Mouse (Mus musculus) adrenal gland, postnatal 4 days (tissue): Measurements from ENCODE around the gene Msmb. TPM values are rescaled to one million over a fixed set of nuclear protein-coding genes. Genes with fewer than 3 reads are reported as not detected.
A peak's percentile ranks its signal among the peaks of the same experiment; 100 is the strongest.

Source experiments
- DNase-seq, 2 experiments: peaks; one replicate each; pipeline ENCODE4 v3.0.0; 2021 to 2022; ENCODE audit warnings: low spot score in 2 of 2, mixed read lengths in 2 of 2
- total RNA-seq, 2 experiments: library from RNA; stranded (reverse); gene quantifications; 2 replicates each; pipeline ENCODE4 v1.2.3; 2021

Gene Msmb
- total RNA-seq, 2 experiments from 2014 or later, result not detected

DNA sequence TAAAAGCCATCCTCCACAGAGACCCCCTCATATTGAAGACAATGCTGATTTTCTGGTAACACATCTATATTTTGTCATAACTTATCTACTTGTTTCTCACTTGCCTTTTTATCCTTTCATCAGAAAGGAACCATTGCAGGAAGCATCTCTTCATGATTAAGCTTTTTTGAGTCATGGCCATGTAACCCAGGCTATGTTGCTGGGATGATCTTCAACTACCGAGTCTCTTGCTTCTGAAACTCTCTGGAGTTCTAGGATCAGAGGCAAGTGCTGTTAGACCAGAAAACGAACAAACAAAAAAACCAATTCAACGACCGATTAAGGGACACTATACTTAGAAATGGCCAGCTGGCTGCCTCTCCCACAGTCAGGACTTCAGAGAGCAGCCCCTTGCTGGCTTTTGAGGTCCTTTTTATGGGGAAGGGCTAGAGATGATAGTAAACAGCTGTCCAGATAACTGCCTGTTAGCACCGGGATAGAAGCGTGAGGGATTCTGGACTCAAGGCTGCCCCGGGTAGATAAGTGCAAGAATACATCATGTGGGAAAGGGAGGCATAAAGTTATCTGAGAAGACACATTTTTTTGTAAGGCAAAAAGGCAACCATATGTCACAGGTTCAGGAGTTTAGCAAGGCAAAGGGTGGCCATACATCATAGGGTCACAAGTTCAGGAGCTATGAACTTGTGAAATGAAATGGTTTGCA, 4.1 kb downstream of the Msmb start:
- DNase-seq, result no peak

DNA sequence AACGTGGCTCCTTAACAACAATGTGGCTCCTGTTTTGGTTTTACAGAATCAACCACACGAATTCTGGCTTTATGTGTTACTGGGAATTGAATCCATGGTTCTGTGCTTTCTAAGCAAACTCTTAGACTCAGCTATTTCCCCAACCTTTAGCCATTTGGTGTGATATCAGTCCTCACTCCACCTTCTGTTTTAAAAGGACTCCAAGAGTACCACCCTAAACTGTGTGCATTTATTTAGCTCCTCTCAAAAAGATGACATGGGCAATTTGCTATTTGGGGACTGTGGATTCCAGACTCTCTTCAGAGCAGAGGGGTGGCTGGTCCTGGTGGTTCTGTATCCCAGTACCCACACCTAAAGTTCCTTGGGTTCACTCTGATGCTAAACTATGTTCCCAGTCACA, 4.8 kb downstream of the Msmb start:
- DNase-seq, result no peak

DNA sequence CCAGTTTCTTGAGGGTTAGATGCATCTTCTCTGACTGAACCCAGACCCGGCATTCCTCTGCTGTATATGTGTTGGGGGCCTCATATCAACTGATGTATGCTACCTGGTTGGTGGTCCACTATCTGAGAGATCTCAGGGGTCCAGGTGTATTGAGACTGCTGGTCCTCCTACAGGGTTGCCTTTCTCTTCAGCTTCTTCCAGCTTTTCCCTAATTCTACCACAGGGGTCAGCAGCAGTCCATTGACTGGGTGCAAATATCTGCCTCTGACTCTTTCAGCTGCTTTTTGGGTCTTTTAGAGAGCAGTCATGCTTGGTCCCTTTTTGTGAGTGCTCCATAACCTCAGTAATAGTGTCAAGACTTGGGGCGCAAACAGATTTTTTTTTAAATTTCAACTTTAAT, 9.0 kb downstream of the Msmb start:
- DNase-seq, result no peak

DNA sequence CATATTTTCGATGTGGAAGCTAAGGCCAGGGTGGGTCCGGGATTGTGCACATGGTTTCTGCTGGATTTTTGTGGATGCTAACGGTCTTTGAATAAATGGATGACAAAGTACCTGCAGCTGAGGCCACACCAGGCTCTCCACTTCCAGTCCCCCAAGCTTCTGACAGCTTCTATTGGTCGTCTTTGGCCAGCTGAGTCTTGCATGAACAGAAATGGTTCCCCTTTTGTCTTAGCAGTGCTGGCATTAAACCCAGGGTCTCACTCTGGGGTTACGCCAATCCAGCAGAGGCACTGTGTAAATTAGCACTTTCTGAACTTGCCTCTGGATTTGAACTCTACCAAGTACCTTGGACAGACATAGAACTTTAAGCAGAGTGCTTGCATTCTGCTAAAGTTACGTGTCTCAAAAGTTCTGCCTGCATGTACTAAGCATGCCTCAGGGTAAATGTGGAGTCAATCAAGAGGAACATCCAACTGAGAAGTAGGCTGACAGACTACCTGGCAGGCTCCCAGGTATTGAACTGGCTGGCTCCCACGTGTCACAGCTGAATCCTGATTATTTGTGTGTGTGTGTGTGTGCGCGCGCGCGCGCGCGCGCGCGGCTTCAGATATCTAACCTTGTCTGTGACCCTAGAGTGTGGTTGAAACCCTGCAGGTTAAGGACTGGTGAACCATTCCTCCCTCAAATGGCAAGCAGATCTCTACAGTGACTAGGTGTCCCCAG, 10.6 kb downstream of the Msmb start:
- no peak for DNase-seq

DNA sequence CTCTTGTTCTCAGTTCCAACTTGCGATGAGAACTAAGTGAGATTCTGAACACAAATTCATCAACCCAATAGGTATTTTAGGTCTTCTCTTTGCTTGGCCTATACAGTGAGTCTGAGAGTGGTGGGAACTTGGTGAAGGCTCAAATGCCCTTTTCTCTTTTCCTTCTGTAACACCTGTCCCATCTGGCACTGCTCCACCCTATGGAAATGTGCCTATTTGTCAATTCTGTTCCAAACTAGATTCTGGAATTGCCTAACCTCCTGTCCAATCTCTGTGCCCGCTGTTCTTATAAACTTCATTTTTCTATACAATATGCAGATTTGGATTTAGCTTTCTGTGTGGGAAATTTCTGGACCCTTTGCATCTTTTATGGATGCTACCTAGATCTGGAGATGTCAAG, 11.3 kb downstream of the Msmb start:
- no peak for DNase-seq

DNA sequence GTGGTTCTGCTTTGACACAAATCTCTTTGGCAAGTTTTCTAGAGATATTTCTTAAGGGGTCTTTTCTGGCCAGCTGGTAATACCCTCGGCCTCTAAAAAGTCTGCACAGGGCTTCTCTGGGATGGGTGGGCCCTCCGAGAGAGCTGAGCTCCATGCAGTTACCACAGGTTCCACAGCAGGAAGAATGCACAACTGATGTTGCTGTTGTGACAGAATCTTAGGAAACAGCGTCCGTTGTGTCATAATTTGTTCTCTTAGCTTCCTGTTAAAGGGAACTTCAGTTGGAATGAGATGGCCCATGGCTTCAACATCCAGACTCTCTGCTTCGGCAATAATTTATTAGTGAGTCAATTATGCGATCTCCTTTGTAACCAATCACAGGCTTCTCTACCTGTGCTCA, 12.9 kb downstream of the Msmb start:
- no peak for DNase-seq

DNA sequence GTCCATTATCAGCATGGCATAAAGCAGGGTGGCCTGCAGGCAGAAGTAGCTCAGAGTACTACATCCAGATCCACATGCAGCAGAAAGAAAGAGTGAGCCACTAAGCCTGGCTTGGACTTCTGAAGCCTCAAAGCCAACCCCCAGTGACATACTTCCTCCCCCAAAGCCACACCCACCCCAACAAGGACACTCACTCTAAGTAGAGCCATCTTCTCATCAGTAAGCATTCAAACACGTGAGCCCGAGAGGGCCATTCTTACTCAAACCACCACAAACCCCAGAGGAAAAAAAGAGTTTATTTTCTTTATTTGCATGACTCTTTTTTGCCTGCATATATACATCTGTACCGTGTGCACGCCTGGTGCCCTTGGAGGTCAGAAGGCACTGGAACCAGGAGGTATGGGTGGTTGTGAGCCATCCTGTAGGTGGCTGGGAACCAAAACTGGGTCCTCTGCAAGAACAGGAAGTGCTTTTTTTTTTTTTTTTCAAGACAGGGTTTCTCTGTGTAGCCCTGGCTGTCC, 17.4 kb downstream of the Msmb start:
- DNase-seq, result no peak

DNA sequence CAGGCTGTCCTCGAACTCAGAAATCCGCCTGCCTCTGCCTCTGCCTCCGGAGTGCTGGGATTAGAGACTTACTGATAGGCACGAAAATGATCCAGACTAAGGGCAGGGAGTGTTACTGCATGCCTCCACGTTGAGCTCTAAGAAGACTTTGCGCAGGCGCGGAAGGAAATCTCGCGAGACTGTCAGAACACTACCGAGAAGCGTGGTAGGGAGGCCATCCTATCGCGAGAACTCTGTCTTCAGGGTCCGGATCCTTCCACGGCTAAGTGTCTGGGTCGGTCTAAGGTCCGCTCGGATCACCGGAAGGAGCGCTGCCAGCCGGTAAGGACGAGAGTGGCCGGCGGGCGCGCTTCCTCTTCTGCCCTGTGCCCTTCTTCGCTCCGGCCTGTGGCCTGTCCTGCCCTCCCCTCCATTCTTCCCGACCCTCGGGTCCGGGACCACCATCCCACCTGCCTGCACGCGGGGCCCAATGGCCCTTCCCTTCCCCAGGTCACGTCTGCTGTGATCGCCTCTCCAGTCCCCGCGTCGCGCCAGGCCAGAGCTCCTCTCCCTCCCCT, 17.9 kb downstream of the Msmb start, which contains the start of gene Ncoa4:
Gene Ncoa4 (plus strand): TSS at position 176 of the 557 bp plus-strand sequence.
- peak; percentile 93 to 99 for DNase-seq

DNA sequence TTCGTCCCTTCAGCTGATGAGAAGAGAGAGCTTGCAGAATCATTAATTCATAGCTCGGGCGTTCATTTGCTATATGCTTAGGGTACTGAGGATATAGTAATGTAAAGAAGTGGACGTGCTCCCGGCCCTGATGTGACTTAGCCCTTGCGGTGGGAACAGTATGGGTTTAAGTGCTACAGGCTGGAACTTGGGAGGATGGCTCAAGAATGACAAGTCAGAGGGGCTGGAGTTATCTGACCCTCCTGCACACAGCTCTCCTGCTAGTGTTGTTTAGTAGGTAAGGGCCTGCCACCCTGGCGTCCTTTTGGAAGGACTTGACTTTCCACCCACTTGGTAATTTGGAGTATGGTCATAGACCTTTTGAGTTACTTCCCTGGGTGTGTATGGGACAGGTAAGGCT, 18.7 kb downstream of the Msmb start:
- DNase-seq, result no peak

DNA sequence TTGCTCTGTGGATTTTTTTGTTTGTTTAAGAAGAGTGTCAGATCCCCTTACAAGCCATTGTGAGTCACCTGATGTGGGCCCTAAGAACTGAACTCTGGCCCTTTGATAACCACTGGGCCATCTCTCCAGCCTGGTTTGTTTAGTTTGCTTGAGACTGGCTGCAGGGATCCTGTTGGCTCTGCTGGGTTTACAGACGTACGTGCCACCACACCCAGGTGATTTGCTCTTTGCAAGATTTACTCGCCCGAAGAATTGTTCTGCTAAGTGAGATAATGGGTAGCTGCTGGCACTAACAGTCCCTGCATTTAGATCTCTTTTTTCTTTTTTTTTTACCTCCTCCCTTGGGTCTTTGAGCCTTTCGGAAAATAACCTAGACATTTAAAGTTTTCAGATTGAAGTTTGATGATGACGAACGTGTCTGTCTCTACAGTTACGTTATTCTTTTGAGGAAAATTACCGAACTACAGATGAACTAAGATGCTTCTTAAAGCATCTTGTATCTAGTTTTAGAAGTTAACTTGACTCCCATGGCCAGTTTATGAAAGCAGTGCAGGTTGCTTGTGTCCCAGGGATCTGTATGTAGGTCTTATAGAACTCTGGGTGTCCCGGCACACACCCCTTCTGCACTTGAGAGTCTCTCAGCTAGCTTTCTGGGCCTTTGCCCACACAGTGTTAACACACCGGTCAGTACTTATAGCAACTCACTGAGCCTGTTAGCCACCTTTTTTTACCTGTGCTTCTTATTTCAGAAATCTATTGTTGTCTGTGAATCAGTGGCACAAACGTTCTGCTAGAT, 19.5 kb downstream of the Msmb start:
- DNase-seq, result no peak

DNA sequence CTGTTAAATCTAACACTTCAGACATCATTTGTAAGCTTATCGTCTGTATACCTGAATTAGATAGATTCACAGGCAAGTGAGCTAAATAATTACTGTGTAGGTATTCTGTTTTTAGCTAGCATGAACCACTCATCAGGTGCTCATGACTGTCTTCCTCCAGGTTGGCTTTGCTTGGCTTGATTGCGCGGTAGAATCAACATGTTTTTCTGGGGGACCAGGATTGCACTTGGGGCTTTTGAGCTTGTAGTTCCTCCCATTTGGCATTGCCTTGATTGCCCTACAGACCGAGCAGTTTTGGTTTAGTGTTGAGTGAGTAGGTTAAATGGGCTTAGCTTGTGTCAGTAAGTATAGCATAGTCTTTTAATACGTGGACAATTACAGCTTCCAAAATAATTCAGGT, 20.4 kb downstream of the Msmb start:
- no peak for DNase-seq

DNA sequence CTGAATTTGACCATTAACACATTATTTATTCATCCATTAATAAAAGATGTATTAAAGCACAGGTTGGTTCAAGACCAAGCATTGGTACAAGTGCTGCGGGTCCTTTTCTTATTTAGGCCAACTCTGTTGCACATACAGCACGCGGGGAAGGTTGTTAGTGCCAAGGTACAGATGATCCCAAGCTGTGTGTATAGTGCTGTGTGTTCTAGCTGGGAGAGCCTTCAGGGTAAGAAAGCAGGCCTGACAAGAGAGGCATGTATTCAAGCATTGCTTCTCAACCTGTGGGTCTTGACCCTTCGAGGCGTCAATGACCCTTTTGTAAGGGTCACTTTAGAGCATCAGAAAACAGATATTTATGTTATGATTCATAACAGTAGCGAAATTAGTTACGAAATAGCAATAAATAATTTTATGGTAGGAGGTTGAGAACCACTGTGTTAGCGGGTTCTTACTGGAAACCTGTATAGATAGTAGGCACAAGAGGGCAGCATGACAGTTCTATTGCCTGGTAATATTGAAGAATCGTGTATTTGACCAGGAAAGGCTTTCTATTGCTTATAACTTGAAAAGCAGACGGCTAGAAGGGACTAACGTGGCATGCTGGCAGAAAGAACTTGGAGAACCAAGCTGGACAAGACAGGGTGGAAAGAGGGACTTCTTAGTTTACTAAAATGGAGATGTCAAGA, 21.5 kb downstream of the Msmb start:
- DNase-seq, result no peak

DNA sequence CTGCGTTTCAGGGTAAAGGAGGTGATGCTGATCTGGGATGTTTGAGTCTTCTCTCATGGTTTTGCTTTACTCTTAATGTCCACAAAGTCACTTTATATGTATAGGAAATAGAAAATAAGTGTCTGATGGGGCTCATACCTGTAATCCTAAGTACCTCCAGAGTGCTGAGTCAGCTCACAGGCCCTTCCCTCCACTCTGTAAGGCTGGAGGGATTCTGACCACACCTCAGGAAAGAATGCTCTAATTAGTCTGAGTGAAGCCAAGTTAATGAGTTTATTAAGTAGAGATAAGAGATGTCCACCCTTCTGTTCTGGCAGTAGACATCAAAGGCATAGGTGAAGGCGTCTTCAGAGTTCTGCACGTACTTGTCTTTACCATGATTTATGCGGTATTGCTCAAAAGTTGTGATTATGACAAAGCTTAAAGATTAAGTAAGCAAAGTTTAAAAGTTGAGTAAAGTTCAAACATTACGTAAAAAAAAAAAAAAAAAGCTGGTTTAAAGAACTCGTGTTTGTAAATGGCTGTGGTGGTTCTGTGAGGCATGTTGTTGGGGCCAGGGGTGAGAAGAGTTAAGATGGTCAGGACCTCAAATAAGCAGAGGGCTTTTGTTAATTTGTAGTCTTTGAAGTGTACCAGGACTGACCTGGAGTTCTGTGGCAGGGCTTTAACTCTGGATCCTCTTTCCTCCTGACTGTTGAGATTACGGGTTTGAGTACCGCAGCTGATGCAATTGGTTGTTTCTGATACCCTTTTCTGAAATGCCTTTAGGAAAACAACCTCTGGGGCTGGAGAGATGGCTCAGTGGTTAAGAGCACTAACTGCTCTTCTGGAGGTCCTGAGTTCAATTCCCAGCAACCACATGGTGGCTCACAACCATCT, 22.6 kb downstream of the Msmb start:
- DNase-seq, result no peak

DNA sequence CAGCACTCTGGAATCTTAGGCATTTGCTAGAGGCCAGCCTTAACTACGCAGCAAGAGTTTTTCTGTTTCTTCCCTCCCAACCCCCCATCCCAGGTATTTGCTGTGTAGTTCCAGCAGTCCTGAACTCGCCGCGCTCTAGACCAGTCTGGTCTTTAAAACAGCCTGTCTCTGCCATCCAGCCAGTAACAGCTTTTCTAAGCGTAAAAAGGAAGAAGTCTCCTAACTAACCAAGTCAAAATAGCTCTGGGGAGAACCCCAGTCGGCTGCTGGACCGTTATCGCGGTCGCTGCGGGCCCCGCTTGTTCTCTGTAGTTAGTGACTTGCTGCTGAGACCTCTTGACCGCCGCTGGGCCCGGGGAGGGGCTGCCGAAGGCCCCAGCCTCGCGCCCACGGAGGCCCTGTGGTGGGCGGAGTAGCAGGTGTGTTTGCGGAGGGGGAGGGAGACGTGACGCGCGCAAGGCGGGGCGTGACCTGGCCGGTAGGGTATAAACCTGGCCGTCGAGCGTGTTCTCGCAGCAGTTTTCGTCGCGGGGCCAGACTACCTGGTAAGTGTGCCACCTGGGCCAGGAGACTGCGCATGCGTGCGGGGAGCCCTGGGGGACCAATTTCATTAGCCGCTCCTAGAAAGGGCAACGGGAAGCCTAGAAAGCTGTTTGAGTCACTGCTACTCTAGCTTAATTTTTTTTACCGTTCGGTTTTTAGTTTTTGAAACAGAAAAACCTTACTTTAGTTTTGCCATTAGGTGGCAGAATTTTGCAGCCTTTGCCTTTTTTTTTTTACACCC, 23.6 kb downstream of the Msmb start:
- peak; percentile 32 to 55 for DNase-seq

DNA sequence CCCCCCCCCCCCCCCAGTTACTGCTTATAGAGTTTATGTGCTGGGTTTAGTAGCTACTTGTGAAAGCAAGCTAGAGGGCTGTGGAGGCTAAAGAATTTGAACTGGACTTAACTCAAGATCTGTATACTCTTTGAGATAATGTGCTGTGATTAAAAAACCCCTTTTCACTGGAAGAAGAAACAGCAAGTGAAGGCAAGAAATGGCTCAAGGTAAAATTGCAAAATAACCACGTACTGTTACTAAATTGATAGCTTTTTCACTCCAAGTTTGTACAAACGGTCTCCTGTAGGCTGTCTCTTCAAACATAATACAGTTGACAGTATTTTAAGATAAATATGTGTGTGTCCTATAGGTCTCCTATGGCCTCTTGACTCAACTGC, 24.2 kb downstream of the Msmb start:
- DNase-seq, result no peak

DNA sequence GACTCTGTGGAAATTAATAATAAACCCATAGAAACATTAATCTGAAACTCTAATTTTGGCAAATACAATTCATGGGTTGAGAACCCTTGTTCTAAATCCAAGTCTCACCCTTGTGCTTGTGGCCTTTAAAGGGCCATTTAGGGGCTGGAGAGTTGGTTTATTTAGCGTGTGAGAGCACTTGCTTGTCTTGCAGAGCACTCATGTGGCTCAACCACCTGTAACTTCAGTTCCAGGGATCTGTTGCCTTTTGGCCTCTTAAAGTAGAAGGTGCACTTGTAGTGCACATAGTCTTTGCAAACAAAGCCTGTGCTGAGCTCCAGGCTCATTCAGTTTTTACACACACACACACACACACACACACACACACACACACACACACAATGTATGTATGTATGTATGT, 25.0 kb downstream of the Msmb start:
- DNase-seq, result no peak

DNA sequence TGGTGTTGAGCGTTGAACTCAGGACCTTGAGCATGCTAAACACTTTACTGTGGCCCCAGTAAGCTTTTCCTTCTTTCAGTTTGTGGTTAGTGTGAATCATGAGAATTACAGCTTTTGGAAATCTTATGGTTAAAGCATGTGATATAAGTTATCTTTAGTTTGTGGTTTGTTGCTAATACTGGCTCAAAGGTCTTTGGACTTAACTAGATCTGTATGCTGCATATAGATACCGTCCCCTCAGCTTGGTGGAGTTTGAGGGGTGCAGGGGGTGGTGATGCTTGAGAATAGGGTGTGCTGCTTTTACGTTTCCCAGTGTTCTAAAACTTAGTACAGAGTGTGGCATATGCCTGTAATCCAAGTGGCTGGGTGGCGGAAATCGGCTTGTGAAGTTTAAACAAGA, 25.5 kb downstream of the Msmb start:
- DNase-seq, result no peak

DNA sequence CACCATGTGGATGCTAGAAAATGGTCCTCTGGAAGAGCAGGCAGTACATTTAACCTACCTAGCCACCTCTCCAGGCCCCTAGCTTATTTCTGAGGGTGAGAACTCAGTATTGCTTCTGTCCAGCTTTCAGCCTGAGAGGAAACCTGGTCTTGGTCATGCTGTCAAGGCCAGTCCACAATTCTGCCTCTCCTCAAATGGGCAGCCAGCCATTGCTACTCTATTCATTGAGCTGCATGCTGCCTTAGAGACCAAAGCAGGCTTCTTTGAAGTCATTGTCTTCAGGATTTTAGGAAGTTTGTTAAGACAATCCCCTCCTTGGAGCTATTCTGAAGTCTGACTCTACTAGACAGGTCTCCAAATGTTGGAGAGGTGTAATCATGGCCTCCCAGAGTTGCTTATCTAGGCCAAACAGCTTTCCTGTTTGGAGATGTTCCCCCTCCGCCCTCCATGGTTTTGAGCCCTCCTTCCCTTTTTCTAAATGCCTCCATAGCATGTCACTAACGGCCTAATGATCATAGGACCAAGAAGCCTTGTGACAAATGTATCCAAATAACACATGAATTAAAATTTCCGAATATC, 26.9 kb downstream of the Msmb start:
- DNase-seq, result no peak

DNA sequence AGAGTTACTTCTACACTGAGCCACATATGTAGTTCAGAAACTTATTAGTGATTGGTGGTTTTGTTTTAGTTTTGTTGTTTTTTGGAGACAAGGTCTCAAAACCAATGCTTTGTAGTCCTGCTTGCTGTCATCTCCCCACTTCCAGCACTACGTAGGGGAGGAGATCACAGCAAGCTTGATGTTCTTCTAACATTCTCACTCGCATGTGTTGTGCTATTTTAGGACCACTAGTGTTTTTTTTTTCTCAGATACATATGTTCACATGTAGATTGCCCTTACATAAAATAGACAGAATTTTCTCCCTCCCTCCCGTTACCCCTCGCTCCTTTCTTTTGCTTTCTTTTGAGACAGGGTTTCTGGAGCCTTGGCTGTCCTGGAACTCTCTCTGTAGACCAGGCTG, 28.3 kb downstream of the Msmb start:
- no peak for DNase-seq
